In genomic region chr13:30235056-30235750, GRCm38 (mm10) we compare ENCODE assay signal across 8 mouse cellular contexts.
DNase-seq lines count a peak whose midpoint lies in the region; ATAC-seq lines count a peak whose summit lies in the region.

No protein-coding gene starts in this region.

- WGBS in embryonic facial prominence, embryonic 14.5 days, result 41% methylated on average over 11 of the region's 11 CpGs

- intact Hi-C loops in left cerebral cortex, postnatal 14 days (cut with DNase I), result no loop called here
- intact Hi-C loops in left cerebral cortex, postnatal 4 days (cut with DNase I), result no loop called here

- H3K9ac ChIP-seq in embryonic facial prominence, embryonic 14.5 days (ENCODE audit: low read depth, low read length), result no peak overlapping the region

- H3K4me3 ChIP-seq in embryonic facial prominence, embryonic 14.5 days (ENCODE audit: low read depth, low read length), result no peak overlapping the region

- no peak overlapping the region for H3K4me2 ChIP-seq in embryonic facial prominence, embryonic 14.5 days (ENCODE audit: low read depth, low read length)

- no peak overlapping the region; the same call in 1 of the 2 replicates for H3K27ac ChIP-seq in embryonic facial prominence, embryonic 14.5 days (replicated peaks; ENCODE audit: low read depth, low read length)

- 0 out of 2 replicates have a peak, but pooled peaks have one; percentile 68 for ATAC-seq in embryonic facial prominence, embryonic 14.5 days (ENCODE audit: low read depth)

- H3K27me3 ChIP-seq in embryonic facial prominence, embryonic 14.5 days (replicated peaks; ENCODE audit: control insufficient read depth, insufficient read depth, low read length), result no peaks in the 10 kb centered on the region

- peak; percentile 49 to 75 for DNase-seq in adrenal gland, adult (ENCODE audit: inconsistent age in 2 of 2, low spot score in 1 of 2)
- DNase-seq in adrenal gland, adult 8-10 months, result no peak
- peak; percentile 22 to 69 for DNase-seq in left cerebral cortex, postnatal 14 days (ENCODE audit: low spot score in 2 of 2)
- no peak for DNase-seq in left cerebral cortex, postnatal 4 days
- DNase-seq in embryonic facial prominence, embryonic 14.5 days (ENCODE audit: low spot score), result peak; percentile 75
- DNase-seq in kidney, postnatal 10 days, result peak; percentile 23
- DNase-seq in urinary bladder, adult 2 months (ENCODE audit: low spot score), result no peak
- no peak for DNase-seq in layer of hippocampus, postnatal 36 days

- H3K9me3 ChIP-seq in embryonic facial prominence, embryonic 14.5 days (ENCODE audit: control insufficient read depth, low read length), result no peaks in the 10 kb centered on the region

- no peaks in the 10 kb centered on the region for H3K4me1 ChIP-seq in embryonic facial prominence, embryonic 14.5 days (ENCODE audit: control insufficient read depth, insufficient read depth, low read length)

- H3K36me3 ChIP-seq in embryonic facial prominence, embryonic 14.5 days (ENCODE audit: control insufficient read depth, insufficient read depth, low read length), result no peaks in the 10 kb centered on the region

Comparison
In these comparisons a context has a peak if more than half of its experiments do, and no peak if none do; other contexts are left out.
1. DNase-seq: peak in adrenal gland, adult (2 of 2), left cerebral cortex, postnatal 14 days (2 of 2), embryonic facial prominence, embryonic 14.5 days (single experiment) and kidney, postnatal 10 days (single experiment); none in adrenal gland, adult 8-10 months (single experiment), left cerebral cortex, postnatal 4 days (single experiment), urinary bladder, adult 2 months (single experiment) and layer of hippocampus, postnatal 36 days (0 of 2).